In the genomic region with DNA sequence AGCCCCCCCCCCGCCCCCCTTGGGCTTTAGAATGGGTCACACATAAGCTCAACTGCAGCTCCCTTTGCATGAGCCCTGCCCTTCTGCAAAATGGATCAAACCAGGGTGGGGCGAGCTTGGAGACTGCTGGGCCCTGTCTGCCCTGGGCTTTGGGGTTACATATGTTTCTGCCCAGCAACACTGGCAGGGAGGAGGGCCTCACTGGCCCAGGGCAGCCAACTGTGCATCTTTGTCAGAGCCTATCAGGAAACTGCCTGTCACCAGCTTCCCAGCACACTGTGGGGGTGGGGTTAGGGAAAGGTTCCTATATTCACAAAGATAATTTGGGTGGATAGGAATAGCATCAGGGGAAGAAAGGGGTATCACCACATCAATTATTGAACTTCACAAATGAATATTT, we compare ENCODE assay signal across 9 mouse cellular contexts.
DNase-seq lines count a peak whose midpoint lies in the region; ATAC-seq lines count a peak whose summit lies in the region.
"Had no signal": no experiment of that assay in that cellular context is flagged by ENCODE, and none has a peak within 500 bp of the region (broad histone marks: within the 10 kb centered on the region; RNA-seq: fewer than 3 reads in every experiment).

No protein-coding gene starts in this region.

- H3K27ac ChIP-seq in heart, embryonic 13.5 days (replicated peaks), result peak overlapping the region; percentile 99
- H3K27ac ChIP-seq in hindbrain, embryonic 13.5 days, result no peak overlapping the region; the same call in 1 of the 2 replicates
- H3K27ac ChIP-seq in intestine, embryonic 16.5 days (ENCODE audit: low read length), result no peak overlapping the region

- no peak overlapping the region for H3K4me3 ChIP-seq in heart, embryonic 13.5 days
- H3K4me3 ChIP-seq in megakaryocyte, embryonic 14.5 days (replicated peaks), result peak overlapping the region; percentile 18
- H3K4me3 ChIP-seq in hindbrain, embryonic 13.5 days, result no peak overlapping the region
- no peak overlapping the region for H3K4me3 ChIP-seq in intestine, embryonic 16.5 days (ENCODE audit: low read length)
- H3K4me3 ChIP-seq: myocyte had no signal

- no peak for DNase-seq in heart, postnatal 14 days
- peak; percentile 79 for DNase-seq in retina, embryonic 14.5 days (ENCODE audit: low spot score)

- H3K4me2 ChIP-seq in heart, embryonic 13.5 days, result peak overlapping the region; percentile 33
- no peak overlapping the region for H3K4me2 ChIP-seq in hindbrain, embryonic 13.5 days
- H3K4me2 ChIP-seq in intestine, embryonic 16.5 days (ENCODE audit: low read depth, low read length), result no peak overlapping the region

- H3K9me3 ChIP-seq in heart, embryonic 13.5 days, result no peaks in the 10 kb centered on the region
- no peaks in the 10 kb centered on the region for H3K9me3 ChIP-seq in megakaryocyte, embryonic 14.5 days
- no peaks in the 10 kb centered on the region for H3K9me3 ChIP-seq in hindbrain, embryonic 13.5 days
- no peaks in the 10 kb centered on the region for H3K9me3 ChIP-seq in intestine, embryonic 16.5 days (ENCODE audit: control insufficient read depth, low read length)

- ATAC-seq in heart, embryonic 13.5 days (ENCODE audit: extremely low read depth, insufficient number of reproducible peaks, low FRiP score, low TSS enrichment), result no peak
- no peak for ATAC-seq in megakaryocyte, adult 5-6 weeks (ENCODE audit: poor library complexity, severe bottlenecking)
- peak; percentile 74 for ATAC-seq in hindbrain, embryonic 13.5 days (ENCODE audit: low FRiP score)
- ATAC-seq in cerebellum, adult (ENCODE audit: insufficient number of reproducible peaks, low FRiP score, low TSS enrichment), result no peak
- no peak for ATAC-seq in intestine, embryonic 16.5 days

- peak overlapping the region; percentile 65 for H3K9ac ChIP-seq in heart, embryonic 13.5 days
- H3K9ac ChIP-seq in hindbrain, embryonic 13.5 days, result peak overlapping the region; percentile 54; the same call in 1 of the 2 replicates
- no peak overlapping the region for H3K9ac ChIP-seq in intestine, embryonic 16.5 days (ENCODE audit: low read depth, low read length)

- intact Hi-C loops in heart, postnatal 14 days (cut with DNase I), result loop anchor here (10.0 kb wide), 1 partner anchor 96 kb away; a partner anchor contains a TSS

- H3K4me1 ChIP-seq in heart, embryonic 13.5 days, result peaks cover 69% of the 10 kb centered on the region
- peaks cover 52% of the 10 kb centered on the region for H3K4me1 ChIP-seq in megakaryocyte, embryonic 14.5 days
- H3K4me1 ChIP-seq in hindbrain, embryonic 13.5 days (replicated peaks), result peaks cover 27% of the 10 kb centered on the region
- no peaks in the 10 kb centered on the region for H3K4me1 ChIP-seq in intestine, embryonic 16.5 days (ENCODE audit: control insufficient read depth, insufficient read depth, low read length)

- H3K27me3 ChIP-seq in heart, embryonic 13.5 days (replicated peaks), result no peaks in the 10 kb centered on the region
- peaks cover 20% of the 10 kb centered on the region for H3K27me3 ChIP-seq in megakaryocyte, embryonic 14.5 days (replicated peaks)
- H3K27me3 ChIP-seq in hindbrain, embryonic 13.5 days, result peaks cover 2% of the 10 kb centered on the region; the same call in 1 of the 2 replicates
- no peaks in the 10 kb centered on the region for H3K27me3 ChIP-seq in intestine, embryonic 16.5 days (replicated peaks; ENCODE audit: control insufficient read depth, insufficient read depth, low read length)

- 20% methylated on average over 2 of the region's 2 CpGs for WGBS in heart, embryonic 13.5 days
- WGBS in hindbrain, embryonic 13.5 days, result 40% methylated on average over 2 of the region's 2 CpGs
- 26% methylated on average over 2 of the region's 2 CpGs for WGBS in intestine, embryonic 16.5 days

- H3K36me3 ChIP-seq in heart, embryonic 13.5 days, result no peaks in the 10 kb centered on the region
- H3K36me3 ChIP-seq in megakaryocyte, embryonic 14.5 days (replicated peaks; ENCODE audit: low read length), result no peaks in the 10 kb centered on the region
- H3K36me3 ChIP-seq in hindbrain, embryonic 13.5 days, result no peaks in the 10 kb centered on the region
- no peaks in the 10 kb centered on the region for H3K36me3 ChIP-seq in intestine, embryonic 16.5 days (ENCODE audit: control insufficient read depth, insufficient read depth, low read length)
